ENCODE assay signal across 18 mouse cellular contexts in the genomic region with DNA sequence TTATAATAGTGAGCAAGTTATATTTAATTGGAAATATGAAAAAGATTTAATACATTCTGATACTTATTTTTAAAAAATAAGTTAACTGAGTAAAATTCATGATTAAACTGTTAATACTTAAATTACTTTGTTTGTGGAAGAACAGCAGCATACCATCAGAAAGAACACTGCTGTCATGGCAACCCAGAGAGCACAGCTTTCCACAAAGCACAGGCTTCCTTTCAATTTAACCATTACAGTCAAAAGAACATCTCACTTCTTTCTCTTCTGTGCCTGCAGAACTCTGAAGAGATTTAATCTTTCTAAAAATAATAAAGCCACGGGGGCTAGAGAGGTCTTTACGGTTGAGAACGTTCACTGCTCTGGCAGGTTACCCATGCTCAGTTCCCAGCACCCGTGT.
"Had no signal": no experiment of that assay in that cellular context is flagged by ENCODE, and none has a peak within 500 bp of the region (broad histone marks: within the 10 kb centered on the region; RNA-seq: fewer than 3 reads in every experiment).

No protein-coding gene starts in this region.

- DNase-seq: kidney, adult 2 months; kidney, postnatal 25 days; liver; lung, adult 18-20 months; lung, postnatal 10 days; lung, postnatal 36 days; thymus, adult 2 months; thymus, postnatal 14 days; thymus, postnatal 4 days had no signal

- H3K36me3 ChIP-seq: limb, embryonic 10.5 days; limb, embryonic 13.5 days; liver, embryonic 12.5 days; liver, embryonic 15.5 days; lung, embryonic 15.5 days; midbrain, embryonic 12.5 days had no signal

- H3K27me3 ChIP-seq: limb, embryonic 13.5 days; liver, embryonic 12.5 days; lung, embryonic 15.5 days; megakaryocyte, embryonic 14.5 days; midbrain, embryonic 12.5 days had no signal

- H3K4me3 ChIP-seq: limb, embryonic 10.5 days; limb, embryonic 13.5 days; liver, embryonic 12.5 days; liver, embryonic 15.5 days; lung, embryonic 15.5 days; megakaryocyte, embryonic 14.5 days; midbrain, embryonic 12.5 days had no signal

- H3K9me3 ChIP-seq: limb, embryonic 10.5 days; limb, embryonic 13.5 days; liver, embryonic 12.5 days; liver, embryonic 15.5 days; lung, embryonic 15.5 days; midbrain, embryonic 12.5 days had no signal

- H3K4me2 ChIP-seq: limb, embryonic 13.5 days; liver, embryonic 12.5 days; liver, embryonic 15.5 days; lung, embryonic 15.5 days; midbrain, embryonic 12.5 days had no signal

- H3K9ac ChIP-seq: limb, embryonic 13.5 days; liver, embryonic 12.5 days; liver, embryonic 15.5 days; lung, embryonic 15.5 days; midbrain, embryonic 12.5 days had no signal

- ATAC-seq: liver, embryonic 12.5 days had no signal

- H3K4me1 ChIP-seq: limb, embryonic 10.5 days; limb, embryonic 13.5 days; liver, embryonic 12.5 days; liver, embryonic 15.5 days; lung, embryonic 15.5 days; megakaryocyte, embryonic 14.5 days; midbrain, embryonic 12.5 days had no signal

- H3K27ac ChIP-seq: kidney, postnatal 0 days; limb, embryonic 10.5 days; limb, embryonic 13.5 days; liver, embryonic 12.5 days; liver, embryonic 15.5 days; lung, embryonic 15.5 days; midbrain, embryonic 12.5 days; stomach, postnatal 0 days had no signal
